Mouse (Mus musculus) megakaryocyte-erythroid progenitor cell, adult 5-6 weeks (primary cell): ENCODE data around the gene Shbg. TPM values are rescaled to one million over a fixed set of nuclear protein-coding genes. Genes with fewer than 3 reads are reported as not detected.

Experiments
- ATAC-seq: replicated peaks from 2 replicates; pipeline ENCODE4 v1.8.0; 2016; ENCODE audit warnings: mild to moderate bottlenecking, inconsistent platforms; ENCODE audit not compliant: severe bottlenecking, poor library complexity, low FRiP score, low TSS enrichment
- total RNA-seq, 2 experiments: library from RNA; stranded (forward) in 1 of 2; stranded (reverse) in 1 of 2; fragments of 200-1000, 215-1000 nt in 1 of 2; fragments of >200 nt in 1 of 2; fragmentation: Nextera tagmentation in 1 of 2; gene quantifications; 2 replicates each; pipeline ENCODE4 v1.2.3; 2014 to 2017

Gene Shbg
- total RNA-seq, 2 experiments from 2014 or later = not detected

- 0 out of 2 replicates have a peak, but pooled peaks have one; percentile 4 for ATAC-seq
These were observed 12.7 kb downstream of the Shbg start for GRCm38 (mm10) chr11:69604795-69605664.

- no peak for ATAC-seq
These were observed 13.4 kb downstream of the Shbg start for GRCm38 (mm10) chr11:69604347-69604746.

GRCm38 (mm10) chr11:69603516-69603915 lies 14.2 kb downstream of the Shbg start:
- no peak for ATAC-seq

- no peak for ATAC-seq
These were observed 15.9 kb downstream of the Shbg start for GRCm38 (mm10) chr11:69601768-69602167.

- no peak for ATAC-seq
These were observed 17.6 kb downstream of the Shbg start for GRCm38 (mm10) chr11:69600098-69600497.

GRCm38 (mm10) chr11:69599436-69599835 lies 18.3 kb downstream of the Shbg start:
- ATAC-seq = no peak

GRCm38 (mm10) chr11:69594853-69595252 lies 22.9 kb downstream of the Shbg start:
- ATAC-seq = no peak

- ATAC-seq = peak; percentile 19; the same call in 1 of the 2 replicates
These were observed 24.9 kb downstream of the Shbg start for GRCm38 (mm10) chr11:69592799-69593198.

- ATAC-seq = no peak
These were observed 25.6 kb downstream of the Shbg start for GRCm38 (mm10) chr11:69591899-69592637.

- ATAC-seq = no peak
These were observed 26.3 kb downstream of the Shbg start for GRCm38 (mm10) chr11:69591424-69591823.

- no peak for ATAC-seq
These were observed 27.1 kb downstream of the Shbg start for GRCm38 (mm10) chr11:69590622-69591021.

- peak; percentile 53 for ATAC-seq
These were observed 28.4 kb downstream of the Shbg start for GRCm38 (mm10) chr11:69589207-69589834.

- ATAC-seq = peak; percentile 80
These were observed 31.9 kb downstream of the Shbg start for GRCm38 (mm10) chr11:69585718-69586325.

GRCm38 (mm10) chr11:69584937-69585336 lies 32.8 kb downstream of the Shbg start:
- ATAC-seq = no peak

GRCm38 (mm10) chr11:69584008-69584407 lies 33.7 kb downstream of the Shbg start:
- ATAC-seq = no peak

GRCm38 (mm10) chr11:69582230-69582805 lies 35.4 kb downstream of the Shbg start:
- no peak for ATAC-seq

GRCm38 (mm10) chr11:69581814-69582213 lies 35.9 kb downstream of the Shbg start:
- no peak for ATAC-seq

GRCm38 (mm10) chr11:69581147-69581688 lies 36.5 kb downstream of the Shbg start:
- ATAC-seq = peak; percentile 60

- ATAC-seq = no peak
These were observed 37.0 kb downstream of the Shbg start for GRCm38 (mm10) chr11:69580572-69581146.
